Mouse (Mus musculus): ENCODE measurements at regions not wholly inside any gene's neighbourhood (a gene's known extent, or its start where the extent isn't known, plus 50 kb on each side); places are given as distances from the start of the nearest gene placed in this dataset.

- TF ChIP-seq CTCF (conservative IDR thresholded peaks at IDR 0.05; ENCODE audit: low read length) (no peak), POU5F1 (IDR thresholded peaks at IDR 0.05; ENCODE audit: borderline replicate concordance, low read length) (no peak)
Observed at GRCm38 (mm10) chr11:63425741-63426140, 297.0 kb downstream of the Pmp22 start.

Data from E14TG2a.4 (cell line).